Mouse (Mus musculus) kidney, embryonic 16.5 days (tissue): ENCODE data around the gene Cacfd1. TPM values are rescaled to one million over a fixed set of nuclear protein-coding genes. Genes with fewer than 3 reads are reported as not detected.

ENCODE experiments used
- ATAC-seq: fragments of 200-750 bp; cut with Nextera tagmentation; 2 replicates; pipeline ENCODE4 v1.8.0; 2017; ENCODE audit warnings: moderate TSS enrichment; ENCODE audit not compliant: low FRiP score, low TSS enrichment
- H3K27ac ChIP-seq: fragments of 300-500 bp; sonication (generic); 2 replicates; pipeline ENCODE4 v1.5.1; 2014; ENCODE audit warnings: low read length
- H3K27me3 ChIP-seq: fragments of 300-500 bp; sonication (generic); 2 replicates; pipeline ENCODE4 v1.6.1; 2014; ENCODE audit warnings: low read length, control low read depth, mixed read lengths; ENCODE audit not compliant: insufficient read depth
- H3K36me3 ChIP-seq: fragments of 300-500 bp; sonication (generic); 2 replicates; pipeline ENCODE4 v1.6.1; 2014; ENCODE audit warnings: low read length, control low read depth, mixed read lengths; ENCODE audit not compliant: insufficient read depth
- H3K4me1 ChIP-seq: fragments of 300-500 bp; sonication (generic); 2 replicates; pipeline ENCODE4 v1.6.1; 2014; ENCODE audit warnings: low read length, control low read depth, mixed read lengths; ENCODE audit not compliant: insufficient read depth
- H3K4me2 ChIP-seq: fragments of 300-500 bp; sonication (generic); replicated peaks from 2 replicates; pipeline ENCODE4 v1.6.1; 2014; ENCODE audit warnings: low read depth, low read length
- H3K4me3 ChIP-seq: fragments of 300-500 bp; sonication (generic); 2 replicates; pipeline ENCODE4 v1.5.1; 2014; ENCODE audit warnings: mild to moderate bottlenecking, low read length
- H3K9ac ChIP-seq: fragments of 300-500 bp; sonication (generic); replicated peaks from 2 replicates; pipeline ENCODE4 v1.6.1; 2014; ENCODE audit warnings: low read length
- H3K9me3 ChIP-seq: fragments of 300-500 bp; sonication (generic); 2 replicates; pipeline ENCODE4 v1.6.1; 2016; ENCODE audit warnings: low read length, control low read depth
- WGBS: fragments of 180-500 bp; shearing (Covaris S2); extraction: QIAGEN DNeasy Blood & Tissue Kit; methylation state at CpG from one replicate; pipeline ENCODE4 v1.1.7; 2014; 5-methylcytosine and 5-hydroxymethylcytosine counted together
- polyA plus RNA-seq: library from polyadenylated mRNA; unstranded; fragments of >200 nt; fragmentation: Nextera tagmentation; extraction: Ambion mirVana; gene quantifications from 2 replicates; pipeline ENCODE4 v1.2.1, GENCODE M21; 2015

Gene Cacfd1
- polyA plus RNA-seq, 1 experiment from 2014 or later, result 70.3 TPM

DNA sequence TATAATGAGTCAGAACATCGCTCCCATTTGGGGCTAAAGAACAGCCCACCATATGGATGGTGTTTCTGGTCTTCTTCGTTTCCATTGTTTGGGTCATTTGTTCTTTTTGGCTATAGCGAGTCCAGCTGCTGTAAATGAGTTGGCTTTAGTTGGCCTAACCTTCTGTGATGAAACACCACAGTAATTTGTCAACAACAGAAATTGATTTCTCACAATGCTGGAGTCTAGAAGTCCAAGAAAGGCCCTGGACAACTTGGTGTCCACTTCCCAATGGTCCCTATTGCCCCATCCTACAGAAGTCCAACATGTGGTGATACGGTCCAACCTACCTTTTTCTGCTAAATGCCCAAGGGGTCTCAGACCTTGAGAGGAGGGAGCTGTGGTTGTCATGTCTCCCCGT is 25.1 kb upstream of the Cacfd1 start:
- Histone ChIP-seq H3K4me3 (no peak overlapping the region), H3K27ac (no peak overlapping the region), H3K4me1 (no peaks in the 10 kb centered on the region), H3K27me3 (no peaks in the 10 kb centered on the region), H3K9ac (no peak overlapping the region), H3K9me3 (no peaks in the 10 kb centered on the region), H3K4me2 (no peak overlapping the region), H3K36me3 (no peaks in the 10 kb centered on the region)
- no peak for ATAC-seq
- WGBS, result 89% methylated on average over 5 of the region's 5 CpGs

DNA sequence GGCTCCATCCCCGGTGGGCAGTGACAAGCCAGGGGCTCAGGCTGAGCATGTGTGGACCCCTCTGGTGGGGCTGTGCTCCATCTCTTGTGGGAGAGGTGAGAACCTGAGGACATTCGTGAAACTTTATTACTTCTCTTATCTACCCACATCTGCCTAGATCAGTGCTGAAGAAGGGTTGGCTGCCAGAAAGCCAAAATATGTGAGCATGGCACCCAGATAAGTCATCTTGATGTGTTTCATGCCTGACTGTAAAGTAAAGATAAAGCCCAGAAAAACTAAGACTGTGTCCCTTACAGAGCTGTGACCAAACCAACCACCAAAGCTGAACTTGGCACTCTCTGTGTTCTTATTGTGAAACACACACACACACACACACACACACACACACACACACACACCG is 15.8 kb upstream of the Cacfd1 start:
- H3K27ac ChIP-seq, result no peak overlapping the region
- no peak overlapping the region for H3K4me2 ChIP-seq
- no peaks in the 10 kb centered on the region for H3K36me3 ChIP-seq
- ATAC-seq, result no peak
- H3K27me3 ChIP-seq, result no peaks in the 10 kb centered on the region
- H3K4me1 ChIP-seq, result no peaks in the 10 kb centered on the region
- WGBS, result 70% methylated on average over 3 of the region's 3 CpGs
- H3K4me3 ChIP-seq, result no peak overlapping the region
- no peaks in the 10 kb centered on the region for H3K9me3 ChIP-seq
- H3K9ac ChIP-seq, result no peak overlapping the region

DNA sequence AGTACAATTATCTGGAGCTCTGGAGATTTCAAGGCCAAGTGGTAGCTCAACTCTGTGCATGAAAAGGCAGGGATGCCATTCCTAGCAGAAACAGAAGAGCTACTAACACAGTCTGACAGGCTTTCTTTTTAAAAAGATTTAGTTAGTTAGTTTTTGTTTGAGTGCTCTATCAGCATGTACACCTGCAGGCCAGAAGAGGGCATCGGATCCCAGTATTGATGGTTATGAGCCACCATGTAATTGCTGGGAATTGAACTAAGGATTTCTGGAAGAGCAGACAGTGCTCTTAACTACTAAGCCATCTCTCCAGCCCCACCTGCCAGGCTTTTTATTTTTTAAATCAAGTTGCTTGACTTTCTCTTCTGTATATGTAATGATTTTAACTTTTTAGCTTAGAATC is 12.2 kb upstream of the Cacfd1 start:
- Histone ChIP-seq H3K9me3 (no peaks in the 10 kb centered on the region), H3K9ac (no peak overlapping the region), H3K27me3 (no peaks in the 10 kb centered on the region), H3K4me2 (no peak overlapping the region), H3K4me3 (no peak overlapping the region), H3K27ac (no peak overlapping the region), H3K4me1 (no peaks in the 10 kb centered on the region), H3K36me3 (no peaks in the 10 kb centered on the region)
- WGBS, result 92% methylated on average over 1 of the region's 1 CpGs
- ATAC-seq, result no peak

DNA sequence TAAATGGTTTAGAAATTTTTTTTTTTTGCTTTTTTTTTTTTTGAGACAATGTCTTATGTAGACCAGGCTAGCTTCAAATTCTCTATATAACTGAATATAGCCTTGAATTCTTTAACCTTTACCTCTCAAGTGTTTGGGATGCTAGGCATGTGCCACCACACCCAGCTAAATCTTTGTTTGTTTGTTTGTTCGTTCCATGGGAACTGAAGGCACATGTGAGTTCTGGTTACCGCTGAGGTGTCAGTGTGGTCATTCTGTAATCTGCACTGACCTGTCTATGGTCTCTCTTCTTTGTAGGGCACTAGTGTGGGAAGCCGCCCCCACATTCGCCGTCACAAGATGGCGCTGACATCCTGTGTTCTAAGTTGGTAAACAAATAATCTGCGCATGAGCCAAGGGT is 11.7 kb upstream of the Cacfd1 start:
- 92% methylated on average over 7 of the region's 7 CpGs for WGBS

DNA sequence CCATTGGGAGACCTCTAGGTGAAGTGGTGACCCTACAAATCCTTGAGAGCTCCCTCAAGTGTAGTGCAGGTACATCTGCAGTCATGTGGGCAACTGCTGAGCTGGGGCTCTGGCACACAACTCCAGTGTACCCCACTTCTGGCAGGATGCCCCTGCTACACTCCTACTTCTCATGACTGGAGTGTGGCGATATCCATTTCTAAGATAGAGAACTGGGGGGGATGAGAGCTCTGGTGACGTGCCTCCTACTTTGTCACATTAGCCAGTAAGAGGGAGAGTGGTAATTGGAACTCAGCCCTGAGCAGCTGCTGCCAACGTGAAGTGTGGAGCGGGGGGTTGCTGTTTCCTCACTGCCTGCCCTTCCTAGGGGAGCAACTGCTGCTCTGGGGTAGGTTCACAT is 3.5 kb upstream of the Cacfd1 start:
- no peak overlapping the region for H3K9ac ChIP-seq
- H3K4me2 ChIP-seq, result no peak overlapping the region
- no peak overlapping the region for H3K27ac ChIP-seq
- H3K36me3 ChIP-seq, result no peaks in the 10 kb centered on the region
- ATAC-seq, result no peak
- H3K4me1 ChIP-seq, result peaks cover 14% of the 10 kb centered on the region
- WGBS, result 66% methylated on average over 4 of the region's 4 CpGs
- H3K4me3 ChIP-seq, result no peak overlapping the region
- H3K9me3 ChIP-seq, result no peaks in the 10 kb centered on the region
- no peaks in the 10 kb centered on the region for H3K27me3 ChIP-seq

More for the DNA sequence above, 11.7 kb upstream of the Cacfd1 start:
- Histone ChIP-seq H3K4me2 (no peak overlapping the region), H3K9me3 (no peaks in the 10 kb centered on the region), H3K4me1 (no peaks in the 10 kb centered on the region), H3K27ac (no peak overlapping the region), H3K36me3 (no peaks in the 10 kb centered on the region), H3K4me3 (no peak overlapping the region), H3K27me3 (no peaks in the 10 kb centered on the region), H3K9ac (no peak overlapping the region)
- ATAC-seq, result no peak

DNA sequence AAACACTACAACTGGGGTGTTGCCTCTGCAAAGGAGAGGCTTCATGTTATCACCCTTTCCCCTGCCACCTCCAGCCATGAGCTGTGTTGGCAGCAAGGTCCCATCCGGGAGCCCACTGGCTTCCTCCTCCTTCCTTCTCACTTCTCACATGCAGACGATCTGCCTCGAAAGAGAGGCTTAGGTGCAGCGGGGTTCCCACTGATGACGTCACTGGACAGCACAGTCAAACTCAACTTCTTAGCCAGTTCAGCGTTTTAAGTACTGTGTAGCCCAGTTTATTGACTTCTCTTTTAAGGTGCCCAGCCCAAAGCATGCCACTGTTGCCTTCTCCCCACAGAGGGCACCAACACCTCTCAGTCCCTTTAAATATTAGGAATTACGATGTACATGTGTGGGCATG is 2.0 kb upstream of the Cacfd1 start:
- no peaks in the 10 kb centered on the region for H3K27me3 ChIP-seq
- H3K4me1 ChIP-seq, result peaks cover 16% of the 10 kb centered on the region
- H3K27ac ChIP-seq, result no peak overlapping the region
- H3K9me3 ChIP-seq, result no peaks in the 10 kb centered on the region
- 70% methylated on average over 7 of the region's 7 CpGs for WGBS
- no peak overlapping the region for H3K4me3 ChIP-seq
- no peaks in the 10 kb centered on the region for H3K36me3 ChIP-seq
- H3K4me2 ChIP-seq, result no peak overlapping the region
- H3K9ac ChIP-seq, result no peak overlapping the region
- no peak for ATAC-seq

DNA sequence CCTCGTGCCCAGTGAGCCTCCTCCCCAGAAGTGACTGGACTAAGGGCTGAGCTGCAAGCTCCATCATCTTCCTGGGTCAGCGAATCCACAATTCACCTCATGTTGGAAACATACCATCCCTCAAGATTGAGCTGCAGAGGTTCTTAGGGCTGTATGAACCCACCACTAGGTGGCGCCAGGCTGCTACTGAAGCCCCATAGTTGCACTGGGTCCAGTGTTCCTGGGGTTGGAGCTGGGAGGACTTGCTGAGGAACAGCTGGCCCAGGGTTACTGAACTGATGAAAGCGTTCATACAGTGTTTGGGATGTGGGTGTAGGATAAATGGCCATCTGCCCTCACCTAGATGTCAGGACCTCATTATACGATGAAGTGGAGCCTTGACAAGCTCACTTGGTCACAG is 8.1 kb downstream of the Cacfd1 start:
- Histone ChIP-seq H3K4me2 (no peak overlapping the region), H3K9me3 (no peaks in the 10 kb centered on the region), H3K36me3 (peaks cover 55% of the 10 kb centered on the region), H3K27ac (no peak overlapping the region), H3K4me1 (no peaks in the 10 kb centered on the region), H3K27me3 (no peaks in the 10 kb centered on the region), H3K4me3 (no peak overlapping the region), H3K9ac (no peak overlapping the region)
- no peak for ATAC-seq
- WGBS, result 54% methylated on average over 5 of the region's 5 CpGs

DNA sequence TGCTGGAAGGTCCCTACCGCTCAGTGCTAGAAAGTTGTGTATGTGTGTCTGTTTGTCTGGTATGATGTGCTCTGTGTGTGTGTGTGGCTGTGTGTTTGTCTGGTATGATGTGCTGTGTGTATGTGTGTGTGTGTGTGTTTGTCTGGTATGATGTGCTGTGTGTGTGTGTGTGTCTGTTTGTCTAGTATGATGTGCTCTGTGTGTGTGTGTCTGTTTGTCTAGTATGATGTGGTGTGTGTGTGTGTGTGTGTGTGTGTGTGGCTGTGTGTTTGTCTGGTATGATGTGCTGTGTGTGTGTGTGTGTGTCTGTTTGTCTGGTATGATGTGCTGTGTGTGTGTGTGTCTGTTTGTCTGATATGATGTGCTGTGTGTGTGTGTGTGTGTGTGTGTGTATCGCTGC is 9.8 kb downstream of the Cacfd1 start:
- H3K27me3 ChIP-seq, result no peaks in the 10 kb centered on the region
- no peak overlapping the region for H3K4me2 ChIP-seq
- H3K36me3 ChIP-seq, result peaks cover 44% of the 10 kb centered on the region
- no peak overlapping the region for H3K9ac ChIP-seq
- WGBS, result 94% methylated on average over 2 of the region's 2 CpGs
- H3K27ac ChIP-seq, result no peak overlapping the region
- H3K4me3 ChIP-seq, result no peak overlapping the region
- H3K4me1 ChIP-seq, result no peaks in the 10 kb centered on the region
- no peak for ATAC-seq
- no peaks in the 10 kb centered on the region for H3K9me3 ChIP-seq

DNA sequence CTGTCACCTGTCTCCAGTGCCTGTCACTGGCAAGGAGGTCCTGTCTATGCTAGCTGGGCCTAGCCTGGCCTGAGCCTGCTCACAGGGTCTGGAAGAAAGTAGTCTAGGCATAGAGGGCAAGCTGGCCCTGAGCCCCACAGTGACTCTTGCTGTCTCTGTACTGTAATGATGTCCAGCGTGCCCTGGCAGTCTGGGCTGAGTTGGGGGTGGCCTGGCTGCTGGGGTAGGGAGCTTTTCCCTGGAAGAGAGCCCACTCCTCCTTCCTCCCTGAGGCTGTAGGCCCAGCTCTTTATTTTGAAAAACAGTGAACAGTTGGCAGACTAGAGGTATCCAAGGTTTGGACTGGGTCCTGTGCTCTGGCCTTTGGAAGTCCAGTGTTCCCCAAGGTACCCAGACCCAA is 11.4 kb downstream of the Cacfd1 start:
- ATAC-seq, result no peak
- H3K9ac ChIP-seq, result no peak overlapping the region
- H3K9me3 ChIP-seq, result no peaks in the 10 kb centered on the region
- H3K27me3 ChIP-seq, result no peaks in the 10 kb centered on the region
- H3K4me2 ChIP-seq, result no peak overlapping the region
- H3K4me1 ChIP-seq, result no peaks in the 10 kb centered on the region
- H3K27ac ChIP-seq, result no peak overlapping the region
- no peak overlapping the region for H3K4me3 ChIP-seq
- 89% methylated on average over 1 of the region's 1 CpGs for WGBS
- peaks cover 31% of the 10 kb centered on the region for H3K36me3 ChIP-seq

DNA sequence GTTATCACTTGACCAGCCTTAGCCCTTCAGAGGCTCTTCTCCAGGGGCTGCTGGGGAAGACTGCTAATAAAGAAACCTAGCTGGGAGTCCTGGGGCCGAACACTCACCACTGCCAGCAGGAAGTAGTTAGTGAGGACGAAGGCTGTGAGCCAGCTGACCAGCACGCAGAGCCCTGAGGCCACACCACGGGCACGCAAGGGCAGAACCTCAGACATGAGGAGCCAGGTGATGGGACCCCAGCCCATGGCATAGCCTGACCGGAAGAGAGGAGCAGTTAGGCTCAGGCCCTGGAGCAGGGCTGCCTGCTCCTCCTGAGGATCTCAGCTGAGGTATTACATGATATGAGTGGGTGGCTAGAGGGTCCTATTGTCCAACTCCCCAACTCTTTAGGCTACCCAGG is 12.9 kb downstream of the Cacfd1 start:
- no peak overlapping the region for H3K9ac ChIP-seq

DNA sequence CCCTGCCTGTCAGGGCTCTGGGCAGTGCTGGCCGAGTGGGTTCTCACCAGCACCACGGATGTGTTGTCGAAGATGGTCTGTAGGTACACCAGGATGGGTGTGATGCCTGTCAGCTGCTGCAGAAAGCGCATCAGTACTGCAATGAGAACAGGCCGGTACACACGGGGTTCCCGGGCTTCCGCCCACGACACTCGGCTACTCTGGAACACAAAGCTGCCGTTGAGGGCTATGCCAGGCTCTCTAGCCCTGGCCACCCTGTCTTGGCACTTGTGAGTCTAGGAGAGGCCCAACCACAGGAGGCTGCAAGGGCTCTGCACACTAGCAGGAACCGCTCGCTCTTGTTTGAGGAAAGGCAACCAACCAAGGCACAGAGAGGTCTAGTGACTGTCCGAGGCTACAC is 14.4 kb downstream of the Cacfd1 start:
- H3K36me3 ChIP-seq, result peaks cover 5% of the 10 kb centered on the region
- no peak overlapping the region for H3K4me2 ChIP-seq
- no peaks in the 10 kb centered on the region for H3K9me3 ChIP-seq
- H3K27ac ChIP-seq, result no peak overlapping the region
- no peak overlapping the region for H3K9ac ChIP-seq
- WGBS, result 75% methylated on average over 14 of the region's 14 CpGs
- ATAC-seq, result no peak
- no peaks in the 10 kb centered on the region for H3K27me3 ChIP-seq
- H3K4me1 ChIP-seq, result no peaks in the 10 kb centered on the region
- no peak overlapping the region for H3K4me3 ChIP-seq

More for the DNA sequence above, 12.9 kb downstream of the Cacfd1 start:
- WGBS, result 74% methylated on average over 6 of the region's 6 CpGs
- peaks cover 19% of the 10 kb centered on the region for H3K36me3 ChIP-seq
- H3K9me3 ChIP-seq, result no peaks in the 10 kb centered on the region
- H3K4me2 ChIP-seq, result no peak overlapping the region
- H3K4me1 ChIP-seq, result no peaks in the 10 kb centered on the region
- ATAC-seq, result no peak
- no peak overlapping the region for H3K27ac ChIP-seq
- H3K27me3 ChIP-seq, result no peaks in the 10 kb centered on the region
- H3K4me3 ChIP-seq, result no peak overlapping the region
